Mouse (Mus musculus) left cerebral cortex, adult 2 months (tissue): ENCODE results near the gene Cdkn3. TPM values are rescaled to one million over a fixed set of nuclear protein-coding genes. Genes with fewer than 3 reads are reported as not detected.

ENCODE experiments used
- DNase-seq, 2 experiments: peaks; one replicate each; pipeline ENCODE4 v3.0.0; 2021 to 2022; ENCODE audit warnings: low spot score in 2 of 2, mixed read lengths in 1 of 2; ENCODE audit errors: extremely low spot score in 1 of 2
- H3K27ac ChIP-seq: fragments of 200-600 bp; 2 replicates; pipeline ENCODE4 v1.8.1; 2022
- H3K4me3 ChIP-seq: fragments of 200-600 bp; 2 replicates; pipeline ENCODE4 v1.8.1; 2022
- CTCF ChIP-seq: fragments of 200-600 bp; IDR thresholded peaks from 2 replicates; pipeline ENCODE4 v1.8.1; 2022; ENCODE audit warnings: antibody characterized with exemption, mild to moderate bottlenecking, moderate library complexity
- intact Hi-C: fragments of 180-260 bp; cut with DNase I; formaldehyde crosslinking; loops from one replicate; pipeline ENCODE4 v1.15.1; 2025
- total RNA-seq, 2 experiments: library from RNA; stranded (reverse); gene quantifications; 2 replicates each; pipeline ENCODE4 v1.2.3; 2021

Gene Cdkn3
- total RNA-seq, 2 experiments from 2014 or later = 1.1 to 1.2 TPM

GRCm38 (mm10) chr14:46755851-46756250 lies 4.5 kb upstream of the Cdkn3 start:
- DNase-seq = no peak
- H3K4me3 ChIP-seq = no peak overlapping the region
- intact Hi-C loops = no loop called here
- no peak overlapping the region for H3K27ac ChIP-seq
- TF ChIP-seq CTCF = no peak

- TF ChIP-seq CTCF = no peak
- no peak for DNase-seq
- intact Hi-C loops = no loop called here
- H3K27ac ChIP-seq = no peak overlapping the region
- H3K4me3 ChIP-seq = no peak overlapping the region
Observed at GRCm38 (mm10) chr14:46757736-46758135, 2.6 kb upstream of the Cdkn3 start.

- no peak for DNase-seq
- H3K4me3 ChIP-seq = peak overlapping the region; percentile 64
- TF ChIP-seq CTCF = no peak
- intact Hi-C loops = no loop called here
- no peak overlapping the region for H3K27ac ChIP-seq
Observed at GRCm38 (mm10) chr14:46759970-46760354, 379 bp upstream of the Cdkn3 start.

GRCm38 (mm10) chr14:46761186-46761585 lies 845 bp downstream of the Cdkn3 start:
- intact Hi-C loops = no loop called here
- no peak for DNase-seq
- TF ChIP-seq CTCF = no peak
- Histone ChIP-seq H3K4me3 (peak overlapping the region; percentile 64; the same call in 1 of the 2 replicates), H3K27ac (no peak overlapping the region)

DNA sequence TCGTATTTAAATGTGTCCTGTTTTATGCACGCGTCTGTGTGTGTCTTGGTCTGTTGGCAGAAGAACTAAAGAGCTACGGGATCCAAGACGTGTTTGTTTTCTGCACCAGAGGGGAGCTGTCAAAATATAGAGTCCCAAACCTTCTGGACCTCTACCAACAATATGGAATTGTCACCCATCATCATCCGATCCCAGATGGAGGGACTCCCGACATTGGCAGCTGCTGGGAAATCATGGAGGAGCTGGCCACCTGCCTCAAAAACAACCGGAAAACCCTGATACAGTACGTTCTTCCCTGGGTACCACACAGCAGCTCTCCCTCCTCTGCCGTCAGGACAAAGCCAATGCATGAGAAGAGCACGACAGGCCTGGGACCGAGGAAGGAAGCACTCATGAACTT lies 6.8 kb downstream of the Cdkn3 start:
- intact Hi-C loops = no loop called here
- DNase-seq = no peak
- no peak overlapping the region for H3K4me3 ChIP-seq
- no peak overlapping the region for H3K27ac ChIP-seq
- TF ChIP-seq CTCF = no peak

DNA sequence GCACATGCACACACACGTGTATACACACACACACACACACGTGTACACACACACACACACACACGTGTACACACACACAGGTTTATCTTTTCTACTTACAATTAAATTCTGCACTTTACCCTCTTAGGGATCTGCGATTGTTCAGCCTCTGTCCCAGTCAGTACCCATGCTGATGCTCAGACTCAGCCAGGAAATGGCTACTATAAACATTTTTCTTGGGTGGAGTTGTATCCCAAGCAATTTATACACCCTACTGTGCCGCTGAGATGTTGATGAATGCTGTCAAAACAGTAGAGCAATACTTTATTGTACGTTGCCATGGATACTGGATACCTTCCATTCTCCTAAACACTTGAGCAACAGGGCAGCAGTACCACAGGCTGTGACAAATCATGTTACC lies 9.7 kb downstream of the Cdkn3 start:
- TF ChIP-seq CTCF = no peak
- Histone ChIP-seq H3K4me3 (no peak overlapping the region), H3K27ac (no peak overlapping the region)
- intact Hi-C loops = no loop called here
- no peak for DNase-seq

DNA sequence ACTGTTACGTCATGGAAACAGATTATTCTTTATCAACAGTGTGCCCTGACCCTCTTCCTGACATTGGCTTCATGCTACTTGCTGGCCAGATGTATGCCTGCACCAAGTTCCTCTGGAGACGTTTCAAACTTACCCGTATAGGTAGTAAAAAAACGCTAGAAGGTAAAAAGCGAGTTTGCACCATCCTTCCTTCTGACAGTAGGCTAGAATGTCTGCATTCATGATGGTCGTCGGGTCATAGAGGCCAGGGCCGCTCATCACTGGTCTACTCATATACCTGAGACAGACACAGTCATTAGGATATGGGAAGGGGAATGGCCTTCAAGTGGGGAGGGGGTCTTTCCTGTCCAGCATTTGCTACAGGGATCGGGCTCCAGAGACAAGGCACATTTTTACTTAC lies 18.4 kb downstream of the Cdkn3 start:
- Histone ChIP-seq H3K4me3 (no peak overlapping the region), H3K27ac (no peak overlapping the region)
- DNase-seq = no peak
- TF ChIP-seq CTCF = no peak
- intact Hi-C loops = no loop called here

DNA sequence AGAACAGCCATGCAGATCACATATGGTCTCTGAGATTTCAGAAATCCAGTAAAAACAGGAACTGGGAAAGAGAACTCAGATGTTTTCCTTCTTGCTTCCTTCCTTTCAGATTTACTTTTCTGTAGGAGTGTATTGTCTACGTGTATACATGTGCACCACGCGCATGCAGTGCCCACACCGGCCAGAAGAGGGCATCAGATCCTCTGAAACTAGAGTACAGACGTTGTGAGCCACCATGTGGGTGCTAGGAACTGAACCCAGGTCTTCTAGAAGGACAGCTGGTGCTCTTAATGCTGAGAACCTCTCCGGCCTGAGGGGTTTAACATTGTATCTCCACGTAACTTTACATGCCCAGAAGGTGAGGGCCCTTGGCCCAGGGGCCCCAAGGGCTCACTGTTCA lies 18.9 kb downstream of the Cdkn3 start:
- peak; percentile 19 for TF ChIP-seq CTCF
- no peak overlapping the region for H3K27ac ChIP-seq
- no peak for DNase-seq
- H3K4me3 ChIP-seq = no peak overlapping the region
- intact Hi-C loops = no loop called here

DNA sequence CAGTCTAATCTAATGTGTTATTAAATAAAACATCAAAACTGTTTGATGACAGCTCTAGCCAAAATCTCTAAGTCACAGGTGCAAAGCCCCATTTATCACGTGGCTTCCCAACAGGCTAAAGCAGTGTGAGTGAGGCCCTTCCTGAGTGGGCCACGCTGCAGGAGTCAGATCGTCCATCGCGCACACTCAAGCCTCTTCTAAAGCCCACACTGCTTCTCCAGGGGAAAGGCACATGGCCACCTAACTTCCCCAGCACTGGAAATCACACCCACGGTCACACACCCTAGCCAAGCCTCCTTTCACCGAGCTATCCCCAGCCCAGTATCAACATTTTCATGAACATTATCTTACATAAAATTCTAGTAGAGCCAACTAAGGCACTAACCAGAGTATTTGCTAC lies 20.7 kb downstream of the Cdkn3 start:
- DNase-seq = no peak
- Histone ChIP-seq H3K4me3 (no peak overlapping the region), H3K27ac (no peak overlapping the region)
- intact Hi-C loops = no loop called here
- TF ChIP-seq CTCF = no peak

GRCm38 (mm10) chr14:46782187-46782828 lies 22.0 kb downstream of the Cdkn3 start:
- H3K27ac ChIP-seq = no peak overlapping the region

DNA sequence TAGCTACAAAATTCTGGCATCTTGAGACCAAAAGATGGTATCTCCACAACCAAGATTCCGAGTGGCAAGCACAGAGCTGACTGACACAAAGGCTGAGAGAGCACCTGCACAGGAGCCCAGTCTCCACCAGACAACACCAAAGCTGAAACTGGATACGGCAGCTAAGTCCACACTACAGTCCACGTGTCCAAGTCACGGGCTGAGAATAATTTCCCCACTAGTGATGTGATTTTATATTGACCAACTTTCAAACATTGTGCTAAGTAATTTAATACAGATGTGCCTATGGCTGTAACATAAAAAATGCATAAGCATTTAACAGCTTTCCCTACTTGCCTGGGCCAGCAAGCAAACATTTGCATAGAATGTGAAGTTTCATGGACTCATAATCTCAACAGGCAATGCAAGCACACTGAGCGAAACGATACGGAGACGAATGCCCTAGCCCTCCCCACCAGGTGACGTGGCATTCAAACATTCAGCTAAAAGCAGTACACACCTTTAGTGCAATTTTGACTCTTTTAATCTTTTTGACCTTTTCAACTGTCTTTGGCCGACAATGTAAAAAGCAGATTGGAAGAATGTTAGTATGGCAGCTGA lies 23.1 kb downstream of the Cdkn3 start:
- H3K27ac ChIP-seq = no peak overlapping the region
- TF ChIP-seq CTCF = no peak
- no peak for DNase-seq
- intact Hi-C loops = no loop called here
- H3K4me3 ChIP-seq = no peak overlapping the region

More at GRCm38 (mm10) chr14:46782187-46782828, 22.0 kb downstream of the Cdkn3 start:
- no peak overlapping the region for H3K4me3 ChIP-seq
- no peak for DNase-seq
- no peak for TF ChIP-seq CTCF
- intact Hi-C loops = no loop called here

- intact Hi-C loops = no loop called here
- Histone ChIP-seq H3K27ac (no peak overlapping the region), H3K4me3 (no peak overlapping the region)
- no peak for DNase-seq
- no peak for TF ChIP-seq CTCF
Observed at GRCm38 (mm10) chr14:46785247-46785646, 24.9 kb downstream of the Cdkn3 start.

- H3K27ac ChIP-seq = peak overlapping the region; percentile 92; the same call in 1 of the 2 replicates
Observed at GRCm38 (mm10) chr14:46787454-46787786, 27.1 kb downstream of the Cdkn3 start.

More at GRCm38 (mm10) chr14:46787454-46787786, 27.1 kb downstream of the Cdkn3 start:
- H3K4me3 ChIP-seq = peak overlapping the region; percentile 62
- TF ChIP-seq CTCF = no peak
- intact Hi-C loops = no loop called here
- peak in 1 of 2 experiments; percentile 10 for DNase-seq
